Mouse (Mus musculus) limb, embryonic 11.5 days (tissue): ENCODE results near the gene Hdac11. TPM values are rescaled to one million over a fixed set of nuclear protein-coding genes. Genes with fewer than 3 reads are reported as not detected.

Experiments used
- ATAC-seq: fragments of 200-750 bp; cut with Nextera tagmentation; 2 replicates; pipeline ENCODE4 v1.8.0; 2017; ENCODE audit warnings: low read depth; ENCODE audit not compliant: insufficient number of reproducible peaks, low FRiP score, low TSS enrichment
- DNase-seq: peaks from one replicate; pipeline ENCODE4 v3.0.0-alpha.2; 2015; ENCODE audit warnings: low spot score
- H3K27ac ChIP-seq: fragments of 300-500 bp; sonication (generic); replicated peaks from 2 replicates; pipeline ENCODE4 v1.5.1; 2014; ENCODE audit warnings: low read depth, mild to moderate bottlenecking, low read length
- H3K27me3 ChIP-seq: fragments of 300-500 bp; sonication (generic); 2 replicates; pipeline ENCODE4 v1.6.1; 2014; ENCODE audit warnings: mild to moderate bottlenecking, low read length, mixed read lengths; ENCODE audit not compliant: control insufficient read depth, insufficient read depth
- H3K36me3 ChIP-seq: fragments of 300-500 bp; sonication (generic); 2 replicates; pipeline ENCODE4 v1.6.1; 2014; ENCODE audit warnings: mild to moderate bottlenecking, low read length, moderate library complexity, mixed read lengths; ENCODE audit not compliant: control insufficient read depth, insufficient read depth
- H3K4me1 ChIP-seq: fragments of 300-500 bp; sonication (generic); 2 replicates; pipeline ENCODE4 v1.6.1; 2014; ENCODE audit warnings: low read length, mixed read lengths; ENCODE audit not compliant: control insufficient read depth, insufficient read depth
- H3K4me2 ChIP-seq: fragments of 300-500 bp; sonication (generic); 2 replicates; pipeline ENCODE4 v1.6.1; 2014; ENCODE audit warnings: low read depth, mild to moderate bottlenecking, moderate library complexity; ENCODE audit not compliant: severe bottlenecking
- H3K4me3 ChIP-seq: fragments of 300-500 bp; sonication (generic); 2 replicates; pipeline ENCODE4 v1.5.1; 2014; ENCODE audit warnings: low read depth, low read length
- H3K9ac ChIP-seq: fragments of 300-500 bp; sonication (generic); 2 replicates; pipeline ENCODE4 v1.6.1; 2014; ENCODE audit warnings: mild to moderate bottlenecking, low read length
- H3K9me3 ChIP-seq: fragments of 300-500 bp; sonication (generic); 2 replicates; pipeline ENCODE4 v1.6.1; 2016; ENCODE audit warnings: low read length; ENCODE audit not compliant: control insufficient read depth
- WGBS: fragments of 180-500 bp; shearing (Covaris S2); extraction: QIAGEN DNeasy Blood & Tissue Kit; methylation state at CpG from one replicate; pipeline ENCODE4 v1.1.7; 2014; 5-methylcytosine and 5-hydroxymethylcytosine counted together
- polyA plus RNA-seq: library from polyadenylated mRNA; unstranded; fragments of >200 nt; fragmentation: Nextera tagmentation; extraction: Ambion mirVana; gene quantifications from 2 replicates; pipeline ENCODE4 v1.2.1, GENCODE M21; 2014

Hdac11 gene
- polyA plus RNA-seq, 1 experiment from 2014 or later, result 13.8 TPM

GRCm38 (mm10) chr6:91218445-91218844 is 62.0 kb downstream of the Hdac11 start:
- ATAC-seq, result no peak

GRCm38 (mm10) chr6:91218871-91219270 is 62.4 kb downstream of the Hdac11 start:
- no peak for ATAC-seq
- Histone ChIP-seq H3K4me2 (no peak overlapping the region), H3K4me3 (no peak overlapping the region), H3K4me1 (peaks cover 13% of the 10 kb centered on the region; the same call in 1 of the 2 replicates), H3K9ac (no peak overlapping the region), H3K27ac (no peak overlapping the region), H3K9me3 (no peaks in the 10 kb centered on the region), H3K36me3 (no peaks in the 10 kb centered on the region), H3K27me3 (no peaks in the 10 kb centered on the region)
- WGBS, result 89% methylated on average over 3 of the region's 3 CpGs
- DNase-seq, result no peak

More at GRCm38 (mm10) chr6:91218445-91218844, 62.0 kb downstream of the Hdac11 start:
- no peak for DNase-seq
- Histone ChIP-seq H3K36me3 (no peaks in the 10 kb centered on the region), H3K4me3 (no peak overlapping the region), H3K9ac (no peak overlapping the region), H3K4me2 (no peak overlapping the region), H3K27me3 (no peaks in the 10 kb centered on the region), H3K9me3 (no peaks in the 10 kb centered on the region), H3K27ac (no peak overlapping the region), H3K4me1 (peaks cover 17% of the 10 kb centered on the region)
- 79% methylated on average over 9 of the region's 9 CpGs for WGBS

GRCm38 (mm10) chr6:91220062-91220461 is 63.6 kb downstream of the Hdac11 start:
- no peak for DNase-seq
- peaks cover 10% of the 10 kb centered on the region; the same call in 1 of the 2 replicates for H3K4me1 ChIP-seq
- H3K36me3 ChIP-seq, result no peaks in the 10 kb centered on the region
- ATAC-seq, result no peak
- no peak overlapping the region for H3K4me2 ChIP-seq
- H3K4me3 ChIP-seq, result no peak overlapping the region
- no peak overlapping the region for H3K9ac ChIP-seq
- no peak overlapping the region for H3K27ac ChIP-seq
- H3K27me3 ChIP-seq, result no peaks in the 10 kb centered on the region
- H3K9me3 ChIP-seq, result no peaks in the 10 kb centered on the region

GRCm38 (mm10) chr6:91221094-91221493 is 64.6 kb downstream of the Hdac11 start:
- Histone ChIP-seq H3K4me3 (no peak overlapping the region), H3K27ac (no peak overlapping the region), H3K36me3 (no peaks in the 10 kb centered on the region), H3K4me1 (peaks cover 10% of the 10 kb centered on the region; the same call in 1 of the 2 replicates), H3K27me3 (no peaks in the 10 kb centered on the region), H3K9ac (no peak overlapping the region), H3K4me2 (no peak overlapping the region), H3K9me3 (no peaks in the 10 kb centered on the region)
- DNase-seq (peak; percentile 76), ATAC-seq (peak; percentile 18; the same call in 1 of the 2 replicates)
- WGBS, result 2% methylated on average over 3 of the region's 3 CpGs

DNA sequence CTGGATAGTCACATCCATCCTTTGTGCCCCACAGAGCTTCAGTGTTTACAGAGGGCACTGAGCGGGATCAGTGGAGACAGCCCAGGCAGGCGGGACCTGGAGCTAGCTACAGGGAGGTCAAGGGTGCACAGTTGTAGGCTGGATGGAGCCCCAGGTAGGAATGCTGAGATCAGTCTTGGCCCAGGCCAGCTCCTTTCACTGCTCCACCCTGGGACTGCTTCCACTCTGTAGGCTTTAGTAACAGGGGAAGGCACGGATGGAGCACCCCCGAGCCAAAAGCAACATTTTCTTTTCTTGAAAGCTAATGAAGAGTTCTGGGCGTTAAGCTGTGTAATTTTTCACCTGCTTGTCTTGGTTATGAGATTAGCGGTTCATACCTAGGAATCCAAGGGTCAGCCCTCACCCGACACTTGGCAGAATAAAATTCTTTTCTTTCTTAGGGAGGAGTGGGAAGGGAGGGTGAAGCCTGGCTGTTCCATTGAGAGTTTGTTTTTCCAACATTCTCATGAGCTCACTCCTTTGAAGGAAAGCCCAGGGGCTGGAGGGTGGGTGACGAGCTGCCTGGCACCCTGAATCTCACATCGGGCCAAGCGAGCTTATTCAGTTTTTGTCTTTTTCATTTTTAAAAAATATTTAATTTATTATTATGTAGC is 66.4 kb downstream of the Hdac11 start:
- no peak for ATAC-seq

More for the DNA sequence above, 66.4 kb downstream of the Hdac11 start:
- H3K4me1 ChIP-seq, result 0 out of 2 replicates have a peak, but pooled peaks cover 2% of the 10 kb centered on the region
- H3K27ac ChIP-seq, result no peak overlapping the region
- no peak overlapping the region for H3K9ac ChIP-seq
- H3K4me2 ChIP-seq, result no peak overlapping the region
- no peak overlapping the region for H3K4me3 ChIP-seq
- no peaks in the 10 kb centered on the region for H3K9me3 ChIP-seq
- DNase-seq, result no peak
- no peaks in the 10 kb centered on the region for H3K36me3 ChIP-seq
- H3K27me3 ChIP-seq, result no peaks in the 10 kb centered on the region
- 85% methylated on average over 10 of the region's 10 CpGs for WGBS

Other genes with a start within 250 kb of the Hdac11 start
- 8.5 TPM in 2 replicates for gene Iqsec1, start 168.0 kb upstream of the Hdac11 start, polyA plus RNA-seq
- 4.3 and 4.4 TPM in 2 replicates for gene Nup210, start 39.8 kb upstream of the Hdac11 start, polyA plus RNA-seq
- gene Fbln2, start 55.8 kb downstream of the Hdac11 start, polyA plus RNA-seq, result 78.7 and 79.9 TPM in 2 replicates